Mouse (Mus musculus) heart, embryonic 16.5 days (tissue): Measurements from ENCODE around the gene Shroom4. TPM values are rescaled to one million over a fixed set of nuclear protein-coding genes. Genes with fewer than 3 reads are reported as not detected.
"Not testable (repeated sequence)": the region's sequence is repeated elsewhere in the genome, so short reads cannot be mapped to it uniquely, and the experiment has no call there.

Experiments
- ATAC-seq: fragments of 200-750 bp; cut with Nextera tagmentation; replicated peaks from 2 replicates; pipeline ENCODE4 v1.8.0; 2017; ENCODE audit warnings: moderate number of reproducible peaks; ENCODE audit not compliant: insufficient read depth, low FRiP score; ENCODE audit errors: extremely low read depth
- H3K27ac ChIP-seq: fragments of 300-500 bp; sonication (generic); 2 replicates; pipeline ENCODE4 v1.5.1; 2014; ENCODE audit warnings: mild to moderate bottlenecking, low read length, control low read depth, moderate library complexity
- H3K27me3 ChIP-seq: fragments of 300-500 bp; sonication (generic); 2 replicates; pipeline ENCODE4 v1.6.1; 2014; ENCODE audit warnings: low read length, mixed read lengths; ENCODE audit not compliant: control insufficient read depth, insufficient read depth
- H3K36me3 ChIP-seq: fragments of 300-500 bp; sonication (generic); 2 replicates; pipeline ENCODE4 v1.6.1; 2014; ENCODE audit not compliant: control insufficient read depth, insufficient read depth
- H3K4me1 ChIP-seq: fragments of 300-500 bp; sonication (generic); 2 replicates; pipeline ENCODE4 v1.6.1; 2014; ENCODE audit warnings: low read length, mixed read lengths; ENCODE audit not compliant: control insufficient read depth, insufficient read depth
- H3K4me2 ChIP-seq: fragments of 300-500 bp; sonication (generic); 2 replicates; pipeline ENCODE4 v1.6.1; 2014; ENCODE audit warnings: low read depth, mild to moderate bottlenecking, control low read depth, low read length
- H3K4me3 ChIP-seq: fragments of 300-500 bp; sonication (generic); 2 replicates; pipeline ENCODE4 v1.5.1; 2014; ENCODE audit warnings: mild to moderate bottlenecking, control low read depth, low read length
- H3K9ac ChIP-seq: fragments of 300-500 bp; sonication (generic); 2 replicates; pipeline ENCODE4 v1.6.1; 2014; ENCODE audit warnings: low read length, control low read depth
- H3K9me3 ChIP-seq: fragments of 300-500 bp; sonication (generic); replicated peaks from 2 replicates; pipeline ENCODE4 v1.6.1; 2016; ENCODE audit warnings: low read length; ENCODE audit not compliant: control insufficient read depth
- WGBS: fragments of 180-500 bp; shearing (Covaris S2); extraction: QIAGEN DNeasy Blood & Tissue Kit; methylation state at CpG from one replicate; pipeline ENCODE4 v1.1.7; 2014; 5-methylcytosine and 5-hydroxymethylcytosine counted together
- polyA plus RNA-seq: library from polyadenylated mRNA; unstranded; fragments of >200 nt; fragmentation: Nextera tagmentation; extraction: Ambion mirVana; gene quantifications from 2 replicates; pipeline ENCODE4 v1.2.1, GENCODE M21; 2015

The Shroom4 gene
- polyA plus RNA-seq, 1 experiment from 2014 or later: 2.7 TPM

- Histone ChIP-seq H3K4me1 (no peaks in the 10 kb centered on the region), H3K4me2 (no peak overlapping the region), H3K9me3 (no peaks in the 10 kb centered on the region; the same call in 1 of the 2 replicates), H3K36me3 (no peaks in the 10 kb centered on the region), H3K27ac (no peak overlapping the region), H3K9ac (no peak overlapping the region), H3K4me3 (no peak overlapping the region), H3K27me3 (no peaks in the 10 kb centered on the region)
- 52% methylated on average over 6 of the region's 6 CpGs for WGBS
- ATAC-seq: no peak
These were observed 9.5 kb downstream of the Shroom4 start for GRCm38 (mm10) chrX:6409114-6409513.

GRCm38 (mm10) chrX:6415412-6415811 lies 15.8 kb downstream of the Shroom4 start:
- Histone ChIP-seq H3K4me2 (no peak overlapping the region), H3K4me3 (no peak overlapping the region), H3K4me1 (no peaks in the 10 kb centered on the region), H3K9me3 (no peaks in the 10 kb centered on the region; the same call in 1 of the 2 replicates), H3K27me3 (no peaks in the 10 kb centered on the region), H3K9ac (no peak overlapping the region), H3K27ac (no peak overlapping the region), H3K36me3 (no peaks in the 10 kb centered on the region)
- ATAC-seq: no peak
- WGBS: 80% methylated on average over 12 of the region's 12 CpGs

DNA sequence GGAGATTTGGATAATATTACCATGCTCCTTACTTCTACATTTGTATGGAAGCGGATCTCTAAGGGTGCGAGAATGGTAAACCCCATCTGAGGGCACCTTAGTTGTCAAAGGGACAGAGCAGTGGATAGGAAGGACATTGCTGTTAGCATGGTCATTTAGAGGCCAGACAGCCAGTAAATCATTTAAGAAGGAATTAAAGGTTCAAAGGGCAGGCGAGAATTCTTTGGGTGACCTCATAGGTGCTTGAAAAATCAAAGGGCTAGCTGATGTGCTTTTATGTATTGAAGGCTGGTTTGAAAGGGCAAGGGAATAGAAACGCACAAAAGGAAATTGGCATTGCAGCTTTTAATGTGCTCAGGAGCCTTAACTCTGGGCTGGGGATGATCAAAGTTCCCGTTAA lies 16.3 kb downstream of the Shroom4 start:
- H3K4me2 ChIP-seq: no peak overlapping the region
- H3K9me3 ChIP-seq: no peaks in the 10 kb centered on the region; the same call in 1 of the 2 replicates
- no peak overlapping the region for H3K27ac ChIP-seq
- H3K4me1 ChIP-seq: no peaks in the 10 kb centered on the region
- 79% methylated on average over 5 of the region's 5 CpGs for WGBS
- H3K4me3 ChIP-seq: no peak overlapping the region
- H3K27me3 ChIP-seq: no peaks in the 10 kb centered on the region
- H3K9ac ChIP-seq: no peak overlapping the region
- no peaks in the 10 kb centered on the region for H3K36me3 ChIP-seq
- no peak for ATAC-seq

DNA sequence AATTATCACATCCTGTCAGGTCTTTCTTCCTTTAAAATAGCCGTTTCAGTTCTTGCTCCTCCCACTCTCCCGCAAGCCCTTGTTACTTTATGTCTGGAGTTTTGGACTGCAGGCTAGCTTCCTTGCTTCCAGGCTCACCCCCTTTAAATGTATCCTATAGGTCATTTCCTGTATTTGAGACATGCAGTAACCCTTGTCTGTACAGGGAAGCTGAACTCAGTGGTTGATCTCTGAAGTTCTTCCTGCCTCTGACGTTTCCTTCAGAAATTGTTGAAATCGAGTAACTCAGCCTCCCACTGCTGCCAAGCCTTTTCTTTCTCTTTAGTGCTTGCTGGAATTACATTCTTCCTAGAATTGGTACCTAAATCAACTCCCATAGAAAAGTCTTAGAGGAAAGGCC lies 18.5 kb downstream of the Shroom4 start:
- 40% methylated on average over 4 of the region's 4 CpGs for WGBS
- H3K9me3 ChIP-seq: no peaks in the 10 kb centered on the region; the same call in 1 of the 2 replicates
- no peak for ATAC-seq
- no peak overlapping the region for H3K4me2 ChIP-seq
- no peaks in the 10 kb centered on the region for H3K36me3 ChIP-seq
- H3K4me3 ChIP-seq: no peak overlapping the region
- H3K27me3 ChIP-seq: no peaks in the 10 kb centered on the region
- no peak overlapping the region for H3K27ac ChIP-seq
- H3K4me1 ChIP-seq: no peaks in the 10 kb centered on the region
- H3K9ac ChIP-seq: no peak overlapping the region

- ATAC-seq: no peak
- Histone ChIP-seq H3K4me1 (0 out of 2 replicates have a peak, but pooled peaks cover 4% of the 10 kb centered on the region), H3K27me3 (no peaks in the 10 kb centered on the region), H3K9me3 (no peaks in the 10 kb centered on the region), H3K27ac (no peak overlapping the region), H3K4me3 (no peak overlapping the region), H3K36me3 (no peaks in the 10 kb centered on the region), H3K9ac (no peak overlapping the region), H3K4me2 (no peak overlapping the region)
- 54% methylated on average over 2 of the region's 2 CpGs for WGBS
These were observed 35.6 kb downstream of the Shroom4 start for GRCm38 (mm10) chrX:6435260-6435659.

- Histone ChIP-seq H3K27me3 (no peaks in the 10 kb centered on the region), H3K4me2 (no peak overlapping the region), H3K27ac (no peak overlapping the region), H3K36me3 (no peaks in the 10 kb centered on the region), H3K9me3 (no peaks in the 10 kb centered on the region), H3K9ac (no peak overlapping the region), H3K4me1 (no peaks in the 10 kb centered on the region), H3K4me3 (no peak overlapping the region)
- no peak for ATAC-seq
- 42% methylated on average over 1 of the region's 1 CpGs for WGBS
These were observed 46.8 kb downstream of the Shroom4 start for GRCm38 (mm10) chrX:6446422-6446821.

- 69% methylated on average over 4 of the region's 4 CpGs for WGBS
- Histone ChIP-seq H3K36me3 (no peaks in the 10 kb centered on the region), H3K9me3 (no peaks in the 10 kb centered on the region), H3K27ac (no peak overlapping the region), H3K4me3 (no peak overlapping the region), H3K4me2 (no peak overlapping the region), H3K4me1 (no peaks in the 10 kb centered on the region), H3K27me3 (no peaks in the 10 kb centered on the region), H3K9ac (no peak overlapping the region)
- ATAC-seq: no peak
These were observed 48.3 kb downstream of the Shroom4 start for GRCm38 (mm10) chrX:6448001-6448400.

- 89% methylated on average over 4 of the region's 4 CpGs for WGBS
These were observed 53.6 kb downstream of the Shroom4 start for GRCm38 (mm10) chrX:6453220-6453619.

GRCm38 (mm10) chrX:6469251-6469650 lies 69.6 kb downstream of the Shroom4 start:
- not testable (repeated sequence) for H3K4me3 ChIP-seq, H3K27me3 ChIP-seq, H3K36me3 ChIP-seq, H3K9me3 ChIP-seq, H3K4me1 ChIP-seq, ATAC-seq, H3K27ac ChIP-seq, H3K9ac ChIP-seq, H3K4me2 ChIP-seq
- WGBS: no CpG with 5 or more reads among the region's 1 CpGs

More at GRCm38 (mm10) chrX:6453220-6453619, 53.6 kb downstream of the Shroom4 start:
- no peak overlapping the region for H3K27ac ChIP-seq
- no peaks in the 10 kb centered on the region for H3K27me3 ChIP-seq
- H3K9ac ChIP-seq: no peak overlapping the region
- no peak overlapping the region for H3K4me3 ChIP-seq
- no peak overlapping the region for H3K4me2 ChIP-seq
- H3K4me1 ChIP-seq: no peaks in the 10 kb centered on the region
- no peaks in the 10 kb centered on the region for H3K36me3 ChIP-seq
- H3K9me3 ChIP-seq: no peaks in the 10 kb centered on the region
- no peak for ATAC-seq

GRCm38 (mm10) chrX:6472563-6472962 lies 72.9 kb downstream of the Shroom4 start:
- not testable (repeated sequence) for H3K27ac ChIP-seq, H3K4me2 ChIP-seq, H3K9me3 ChIP-seq, H3K4me1 ChIP-seq, H3K27me3 ChIP-seq, H3K9ac ChIP-seq, ATAC-seq, H3K4me3 ChIP-seq, H3K36me3 ChIP-seq
- WGBS: no CpG with 5 or more reads among the region's 1 CpGs
